Mouse (Mus musculus) monocyte, adult 5-6 weeks (primary cell): ENCODE results near the gene Ppp1r21. TPM values are rescaled to one million over a fixed set of nuclear protein-coding genes. Genes with fewer than 3 reads are reported as not detected.

Experiments
- ATAC-seq: fragments of 153-309, 156-312 bp; replicated peaks from 2 replicates; pipeline ENCODE4 v1.8.0; 2017; ENCODE audit warnings: mild to moderate bottlenecking; ENCODE audit not compliant: low TSS enrichment, insufficient number of reproducible peaks, severe bottlenecking, poor library complexity, low FRiP score
- total RNA-seq: library from RNA; stranded (forward); fragments of 200-1000, 200-491, 200-594 nt; gene quantifications from 3 replicates; pipeline ENCODE4 v1.2.3, GENCODE M21; 2017

Gene Ppp1r21
- total RNA-seq, 1 experiment from 2014 or later: 60.6 TPM

- ATAC-seq: peak; percentile 70
Observed at GRCm38 (mm10) chr17:88511095-88511551, 18.8 kb upstream of the Ppp1r21 start.

GRCm38 (mm10) chr17:88516477-88516876 lies 13.4 kb upstream of the Ppp1r21 start:
- ATAC-seq: no peak

- no peak for ATAC-seq
Observed at GRCm38 (mm10) chr17:88527781-88528180, 2.1 kb upstream of the Ppp1r21 start.

GRCm38 (mm10) chr17:88530236-88530619 lies 310 bp downstream of the Ppp1r21 start:
- ATAC-seq: peak; percentile 15

GRCm38 (mm10) chr17:88530667-88531066 lies 749 bp downstream of the Ppp1r21 start:
- 0 out of 2 replicates have a peak, but pooled peaks have one; percentile 12 for ATAC-seq

GRCm38 (mm10) chr17:88531176-88531575 lies 1.3 kb downstream of the Ppp1r21 start:
- no peak for ATAC-seq

GRCm38 (mm10) chr17:88537842-88538430 lies 8.0 kb downstream of the Ppp1r21 start:
- ATAC-seq: no peak

GRCm38 (mm10) chr17:88542771-88543416 lies 13.0 kb downstream of the Ppp1r21 start:
- ATAC-seq: no peak

GRCm38 (mm10) chr17:88543417-88543782 lies 13.5 kb downstream of the Ppp1r21 start:
- ATAC-seq: no peak

- no peak for ATAC-seq
Observed at GRCm38 (mm10) chr17:88545217-88545784, 15.4 kb downstream of the Ppp1r21 start.

GRCm38 (mm10) chr17:88546745-88547144 lies 16.8 kb downstream of the Ppp1r21 start:
- no peak for ATAC-seq

GRCm38 (mm10) chr17:88549411-88550191 lies 19.7 kb downstream of the Ppp1r21 start:
- no peak for ATAC-seq

- no peak for ATAC-seq
Observed at GRCm38 (mm10) chr17:88550351-88550750, 20.4 kb downstream of the Ppp1r21 start.

- ATAC-seq: peak; percentile 58
Observed at GRCm38 (mm10) chr17:88550981-88551940, 21.3 kb downstream of the Ppp1r21 start.

GRCm38 (mm10) chr17:88552556-88552955 lies 22.6 kb downstream of the Ppp1r21 start:
- ATAC-seq: no peak

GRCm38 (mm10) chr17:88553001-88553449 lies 23.1 kb downstream of the Ppp1r21 start:
- ATAC-seq: no peak

GRCm38 (mm10) chr17:88553473-88554087 lies 23.7 kb downstream of the Ppp1r21 start:
- ATAC-seq: no peak

GRCm38 (mm10) chr17:88556176-88556575 lies 26.3 kb downstream of the Ppp1r21 start:
- no peak for ATAC-seq
